Mouse (Mus musculus) midbrain, embryonic 16.5 days (tissue): ENCODE measurements around the gene Cdc20. TPM values are rescaled to one million over a fixed set of nuclear protein-coding genes. Genes with fewer than 3 reads are reported as not detected.

Experiments used
- ATAC-seq: fragments of 200-750 bp; cut with Nextera tagmentation; 2 replicates; pipeline ENCODE4 v1.8.0; 2017; ENCODE audit warnings: moderate TSS enrichment
- H3K27ac ChIP-seq: fragments of 300-500 bp; sonication (generic); 2 replicates; pipeline ENCODE4 v1.5.1; 2014; ENCODE audit warnings: mild to moderate bottlenecking, low read length, mixed read lengths
- H3K27me3 ChIP-seq: fragments of 300-500 bp; sonication (generic); 2 replicates; pipeline ENCODE4 v1.6.1; 2014; ENCODE audit warnings: low read depth, low read length, mixed read lengths; ENCODE audit not compliant: control insufficient read depth, insufficient read depth
- H3K36me3 ChIP-seq: fragments of 300-500 bp; sonication (generic); 2 replicates; pipeline ENCODE4 v1.6.1; 2014; ENCODE audit warnings: mild to moderate bottlenecking, low read length, moderate library complexity, mixed read lengths; ENCODE audit not compliant: control insufficient read depth, insufficient read depth
- H3K4me1 ChIP-seq: fragments of 300-500 bp; sonication (generic); 2 replicates; pipeline ENCODE4 v1.6.1; 2014; ENCODE audit warnings: mild to moderate bottlenecking, low read length, mixed read lengths; ENCODE audit not compliant: control insufficient read depth, insufficient read depth
- H3K4me2 ChIP-seq: fragments of 300-500 bp; sonication (generic); 2 replicates; pipeline ENCODE4 v1.6.1; 2014; ENCODE audit warnings: mild to moderate bottlenecking, low read length, mixed read lengths
- H3K4me3 ChIP-seq: fragments of 300-500 bp; sonication (generic); 2 replicates; pipeline ENCODE4 v1.5.1; 2014; ENCODE audit warnings: low read depth, mild to moderate bottlenecking, low read length, moderate library complexity, mixed read lengths
- H3K9ac ChIP-seq: fragments of 300-500 bp; sonication (generic); 2 replicates; pipeline ENCODE4 v1.6.1; 2014; ENCODE audit warnings: low read depth, low read length, mixed read lengths
- H3K9me3 ChIP-seq: fragments of 300-500 bp; sonication (generic); replicated peaks from 2 replicates; pipeline ENCODE4 v1.6.1; 2014; ENCODE audit warnings: mild to moderate bottlenecking, low read length, mixed read lengths; ENCODE audit not compliant: control insufficient read depth, poor library complexity, severe bottlenecking
- WGBS: fragments of 180-500 bp; shearing (Covaris S2); extraction: QIAGEN DNeasy Blood & Tissue Kit; methylation state at CpG from one replicate; pipeline ENCODE4 v1.1.7; 2014; 5-methylcytosine and 5-hydroxymethylcytosine counted together
- polyA plus RNA-seq: library from polyadenylated mRNA; unstranded; fragments of >200 nt; fragmentation: Nextera tagmentation; extraction: Ambion mirVana; gene quantifications from 2 replicates; pipeline ENCODE4 v1.2.1, GENCODE M21; 2015

Cdc20 gene
- polyA plus RNA-seq, 1 experiment from 2014 or later = 22.6 TPM

GRCm38 (mm10) chr4:118383271-118383670 is 53.9 kb downstream of the Cdc20 start:
- Histone ChIP-seq H3K9me3 (no peaks in the 10 kb centered on the region), H3K4me2 (no peak overlapping the region), H3K27ac (no peak overlapping the region), H3K27me3 (no peaks in the 10 kb centered on the region), H3K36me3 (peaks cover 70% of the 10 kb centered on the region), H3K9ac (no peak overlapping the region), H3K4me3 (no peak overlapping the region), H3K4me1 (no peaks in the 10 kb centered on the region)
- WGBS = 97% methylated on average over 7 of the region's 7 CpGs
- ATAC-seq = no peak

Other genes with a start within 250 kb of the Cdc20 start
- 78.9 and 85.5 TPM in 2 replicates for gene Ptprf, start 145.9 kb downstream of the Cdc20 start, polyA plus RNA-seq
- gene Szt2, start 28.1 kb downstream of the Cdc20 start, polyA plus RNA-seq = 8.7 and 10.3 TPM in 2 replicates
- 101 TPM in 2 replicates for gene Med8, start 28.0 kb downstream of the Cdc20 start, polyA plus RNA-seq
- gene Elovl1, start 9.3 kb downstream of the Cdc20 start, polyA plus RNA-seq = 25.1 and 26.1 TPM in 2 replicates
- gene Mpl, start 20.2 kb upstream of the Cdc20 start, polyA plus RNA-seq = 0.11 TPM in 1 of 2 replicates, not detected in the other
- gene Tie1, start 52.7 kb upstream of the Cdc20 start, polyA plus RNA-seq = 13.1 and 14.4 TPM in 2 replicates
- not detected in 2 replicates for gene 2610528J11Rik, start 89.6 kb upstream of the Cdc20 start, polyA plus RNA-seq
- not detected in 2 replicates for gene Tmem125, start 106.7 kb upstream of the Cdc20 start, polyA plus RNA-seq
- gene Cfap57, start 183.4 kb upstream of the Cdc20 start, polyA plus RNA-seq = 2.0 and 2.5 TPM in 2 replicates
- 84.8 and 98.6 TPM in 2 replicates for gene Ebna1bp2, start 183.4 kb upstream of the Cdc20 start, polyA plus RNA-seq
- gene Olfr62, start 221.6 kb upstream of the Cdc20 start, polyA plus RNA-seq = not detected in 2 replicates